Mouse (Mus musculus) erythroblast, embryonic 14.5 days (primary cell): ENCODE results near the gene Fshr. TPM values are rescaled to one million over a fixed set of nuclear protein-coding genes. Genes with fewer than 3 reads are reported as not detected.

Experiments
- H3K27me3 ChIP-seq: 2 replicates; pipeline ENCODE4 v1.6.1; 2012; ENCODE audit warnings: inconsistent platforms; ENCODE audit not compliant: control insufficient read depth
- H3K36me3 ChIP-seq: 2 replicates; pipeline ENCODE4 v1.6.1; 2012; ENCODE audit warnings: mild to moderate bottlenecking, inconsistent platforms; ENCODE audit not compliant: control insufficient read depth
- H3K4me1 ChIP-seq: 2 replicates; pipeline ENCODE4 v1.6.1; 2012; ENCODE audit warnings: inconsistent platforms; ENCODE audit not compliant: control insufficient read depth
- H3K4me3 ChIP-seq: replicated peaks from 2 replicates; pipeline ENCODE3; 2012; ENCODE audit warnings: moderate library complexity, mild to moderate bottlenecking, inconsistent platforms
- H3K9me3 ChIP-seq: 2 replicates; pipeline ENCODE4 v1.6.1; 2012; ENCODE audit warnings: low read length, inconsistent platforms, mixed read lengths; ENCODE audit not compliant: control insufficient read depth
- GATA1 ChIP-seq: IDR thresholded peaks from 2 replicates; pipeline ENCODE4 v1.6.1; 2012; ENCODE audit warnings: low read length, inconsistent platforms, mixed read lengths
- TAL1 ChIP-seq: IDR thresholded peaks from 3 replicates; pipeline ENCODE4 v1.6.1; 2012; ENCODE audit warnings: low read length, inconsistent platforms, mixed read lengths
- polyA plus RNA-seq: library from polyadenylated mRNA; stranded (reverse); fragments of >175 nt; gene quantifications from 2 replicates; pipeline ENCODE4 v1.2.3, GENCODE M21; 2012

Fshr gene
- polyA plus RNA-seq, 1 experiment, result not detected

GRCm38 (mm10) chr17:88937341-88938152 lies 262.9 kb downstream of the Fshr start:
- H3K4me1 ChIP-seq, result no peaks in the 10 kb centered on the region
- H3K9me3 ChIP-seq, result no peaks in the 10 kb centered on the region; the same call in 1 of the 2 replicates
- TF ChIP-seq TAL1, result no peak
- TF ChIP-seq GATA1, result no peak
- no peaks in the 10 kb centered on the region for H3K27me3 ChIP-seq
- no peaks in the 10 kb centered on the region for H3K36me3 ChIP-seq
- no peak overlapping the region for H3K4me3 ChIP-seq

- Histone ChIP-seq H3K4me1 (no peaks in the 10 kb centered on the region), H3K4me3 (no peak overlapping the region)
Measured at GRCm38 (mm10) chr17:88936941-88937340, 263.5 kb downstream of the Fshr start.

More at GRCm38 (mm10) chr17:88936941-88937340, 263.5 kb downstream of the Fshr start:
- no peak for TF ChIP-seq GATA1
- TF ChIP-seq TAL1, result no peak
- Histone ChIP-seq H3K27me3 (no peaks in the 10 kb centered on the region), H3K9me3 (no peaks in the 10 kb centered on the region; the same call in 1 of the 2 replicates), H3K36me3 (no peaks in the 10 kb centered on the region)
